Mouse (Mus musculus) embryonic fibroblast, embryonic 13.5 days (primary cell): ENCODE results near the gene Spsb3. TPM values are rescaled to one million over a fixed set of nuclear protein-coding genes. Genes with fewer than 3 reads are reported as not detected.

Experiments
- H3K27ac ChIP-seq: 2 replicates; pipeline ENCODE4 v1.5.1; 2012; ENCODE audit warnings: low read length, control low read depth, inconsistent platforms; ENCODE audit not compliant: insufficient read depth
- H3K4me1 ChIP-seq: 2 replicates; pipeline ENCODE4 v1.6.1; 2011; ENCODE audit warnings: low read length; ENCODE audit not compliant: control insufficient read depth, insufficient read depth
- H3K4me3 ChIP-seq: 2 replicates; pipeline ENCODE4 v1.5.1; 2011; ENCODE audit warnings: mild to moderate bottlenecking, control low read depth, low read length; ENCODE audit not compliant: insufficient read depth
- CTCF ChIP-seq: IDR thresholded peaks from 2 replicates; pipeline ENCODE4 v1.5.1; 2011; ENCODE audit warnings: mild to moderate bottlenecking, control low read depth, low read length, moderate library complexity, borderline replicate concordance; ENCODE audit not compliant: insufficient read depth
- POLR2A ChIP-seq: IDR thresholded peaks from 2 replicates; pipeline ENCODE4 v1.6.1; 2011; ENCODE audit warnings: low read depth, mild to moderate bottlenecking, control low read depth, low read length, moderate library complexity
- polyA plus RNA-seq: library from polyadenylated mRNA; stranded (reverse); fragments of >200 nt; gene quantifications from 2 replicates; pipeline ENCODE4 v1.2.4, GENCODE M21; 2011; ENCODE audit warnings: low read depth; ENCODE audit not compliant: missing spikeins, insufficient read length

Gene Spsb3
- polyA plus RNA-seq, result 15.5 and 17.4 TPM in 2 replicates

DNA sequence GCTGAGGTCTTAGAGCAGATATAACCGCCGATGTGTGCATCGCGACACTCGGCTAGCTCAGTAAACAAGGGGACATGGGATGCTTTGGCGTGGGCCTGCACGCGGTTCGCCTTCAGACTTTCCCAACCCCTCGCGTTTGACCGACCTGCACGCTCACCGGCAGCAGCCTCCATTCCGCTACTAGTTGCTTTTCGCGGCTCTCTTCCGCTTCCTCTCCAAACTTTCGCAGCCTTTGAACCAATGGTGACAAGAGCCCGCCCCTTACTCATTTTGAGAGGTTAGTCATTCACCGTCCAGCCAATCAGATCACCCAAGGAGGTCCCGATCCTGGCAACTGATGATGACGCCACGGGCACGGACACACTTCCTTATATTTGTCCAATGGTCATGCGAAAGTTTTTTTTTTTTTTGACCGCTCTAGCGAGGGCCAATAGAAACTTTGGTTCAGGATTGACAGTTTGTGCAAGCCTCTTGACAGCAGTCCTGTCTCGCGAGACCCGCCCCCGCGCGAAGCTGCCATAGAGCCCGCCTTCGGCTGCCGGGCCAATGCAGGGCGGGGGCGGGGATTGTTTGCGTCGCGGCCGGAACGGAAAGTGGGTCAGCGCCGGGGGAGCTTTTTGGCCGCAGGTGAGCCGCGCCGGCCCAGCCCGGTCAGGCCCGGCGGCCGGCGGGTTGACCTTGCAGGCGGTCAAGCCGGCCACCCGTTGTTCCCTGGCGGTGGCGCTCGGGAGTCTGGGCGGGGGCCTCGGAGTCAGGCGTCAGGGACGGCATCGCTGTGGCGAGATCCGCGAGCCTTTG is at the start of gene Spsb3, which contains the start of gene Nubp2:
Gene Spsb3 (plus strand): TSS at position 510 of the 798 bp plus-strand sequence.
Gene Nubp2 (minus strand): TSS at position 216 of the 798 bp plus-strand sequence.
- Histone ChIP-seq H3K27ac (no peak within 1 kb of the TSS), H3K4me1 (peaks cover 2% of the 10 kb centered on the region; the same call in 1 of the 2 replicates), H3K4me3 (peak within 1 kb of the TSS; percentile 88)
- TF ChIP-seq CTCF (no peak), POLR2A (peak; percentile 85)

GRCm38 (mm10) chr17:24839842-24840241 is 46.6 kb upstream of the Spsb3 start, which contains the start of gene Hagh:
TSS of gene Hagh (plus strand) at chr17:24840143.
- Histone ChIP-seq H3K4me3 (no peak within 1 kb of the TSS), H3K27ac (no peak within 1 kb of the TSS), H3K4me1 (no peaks in the 10 kb centered on the region)
- TF ChIP-seq POLR2A (no peak), CTCF (no peak)

- TF ChIP-seq POLR2A (no peak), CTCF (no peak)
- no peak overlapping the region for H3K4me3 ChIP-seq
- no peak overlapping the region for H3K27ac ChIP-seq
- no peaks in the 10 kb centered on the region for H3K4me1 ChIP-seq
These were observed 46.1 kb upstream of the Spsb3 start for GRCm38 (mm10) chr17:24840341-24840740.

- no peaks in the 10 kb centered on the region for H3K4me1 ChIP-seq
- no peak overlapping the region for H3K4me3 ChIP-seq
- TF ChIP-seq CTCF (peak; percentile 31; the same call in 1 of the 2 replicates), POLR2A (no peak)
- H3K27ac ChIP-seq, result no peak overlapping the region
These were observed 45.3 kb upstream of the Spsb3 start for GRCm38 (mm10) chr17:24841133-24841532.

DNA sequence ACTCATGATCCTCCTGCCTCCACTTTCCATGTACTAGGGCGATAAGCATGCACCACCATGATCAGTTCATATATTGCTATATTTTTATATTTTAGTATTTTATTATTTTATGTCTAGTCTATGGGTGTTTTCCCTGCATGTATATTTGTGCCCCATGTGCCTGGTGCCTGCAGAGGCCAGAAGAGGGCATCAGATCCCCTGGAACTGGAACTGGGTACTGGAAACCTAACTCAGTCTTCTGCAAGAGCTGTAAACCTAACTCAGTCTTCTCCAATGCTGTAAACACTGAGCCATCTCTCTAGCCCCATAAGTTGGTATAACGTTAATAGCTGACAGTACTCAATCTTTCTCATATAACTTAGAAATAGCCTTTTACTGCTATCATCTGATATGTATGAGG is 43.8 kb upstream of the Spsb3 start:
- TF ChIP-seq CTCF (no peak), POLR2A (no peak)

DNA sequence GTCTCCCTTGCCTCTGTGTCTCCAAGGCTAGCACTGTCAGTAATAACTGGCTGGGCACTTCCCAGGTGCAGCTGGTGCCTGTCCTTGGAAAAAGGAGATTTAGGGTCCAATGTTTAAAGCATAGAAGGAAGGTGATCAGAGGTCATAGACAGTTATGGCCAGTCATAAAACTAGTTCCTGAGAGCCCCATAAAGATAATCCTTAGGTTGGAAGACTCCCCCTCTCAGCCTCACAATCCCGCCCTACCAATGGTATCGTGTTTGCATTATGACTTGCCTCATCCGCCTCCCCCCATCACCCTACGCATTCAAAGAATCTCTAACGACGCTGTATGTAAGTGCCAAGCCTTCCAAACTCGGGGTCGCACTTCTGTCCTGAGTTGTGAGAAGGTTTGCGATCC is 41.9 kb upstream of the Spsb3 start:
- H3K4me3 ChIP-seq, result no peak overlapping the region
- TF ChIP-seq POLR2A (no peak), CTCF (no peak)
- H3K27ac ChIP-seq, result no peak overlapping the region
- H3K4me1 ChIP-seq, result peaks cover 3% of the 10 kb centered on the region

More for the DNA sequence above, 43.8 kb upstream of the Spsb3 start:
- Histone ChIP-seq H3K4me1 (no peaks in the 10 kb centered on the region), H3K27ac (no peak overlapping the region), H3K4me3 (no peak overlapping the region)

- Histone ChIP-seq H3K4me1 (peaks cover 3% of the 10 kb centered on the region), H3K27ac (no peak overlapping the region), H3K4me3 (no peak overlapping the region)
- TF ChIP-seq POLR2A, result no peak
These were observed 39.1 kb upstream of the Spsb3 start for GRCm38 (mm10) chr17:24847386-24847785.

DNA sequence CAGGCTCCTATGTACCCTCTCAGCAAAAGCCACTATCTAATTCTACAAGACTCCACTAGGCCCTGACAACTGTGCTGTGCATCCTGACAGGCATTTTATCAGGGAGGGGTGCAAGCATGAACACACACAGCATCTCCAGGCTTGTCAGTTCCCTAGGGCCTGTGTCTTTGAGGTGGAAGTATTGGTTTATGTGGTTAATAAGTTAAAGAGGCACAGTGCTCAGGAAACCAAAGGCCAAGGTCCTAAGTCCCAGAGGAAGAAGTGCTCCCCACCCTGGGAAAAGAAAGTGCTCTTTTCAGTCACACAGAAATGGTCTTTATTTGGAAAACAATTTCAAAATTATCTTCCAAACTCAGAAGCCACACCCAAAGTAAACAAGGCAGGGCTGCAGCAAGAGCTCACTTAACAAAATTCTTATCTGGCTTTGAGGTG is 37.8 kb upstream of the Spsb3 start:
- TF ChIP-seq CTCF, result no peak
- 0 out of 2 replicates have a peak, but pooled peaks have one; percentile 19 for TF ChIP-seq POLR2A
- peak overlapping the region; percentile 40 for H3K4me3 ChIP-seq

GRCm38 (mm10) chr17:24849733-24850064 is 36.7 kb upstream of the Spsb3 start:
- Histone ChIP-seq H3K4me3 (peak overlapping the region; percentile 76), H3K4me1 (peaks cover 3% of the 10 kb centered on the region), H3K27ac (peak overlapping the region; percentile 90)
- TF ChIP-seq CTCF (0 out of 2 replicates have a peak, but pooled peaks have one; percentile 40), POLR2A (no peak; the same call in none of the 2 replicates)

More for the DNA sequence above, 37.8 kb upstream of the Spsb3 start:
- H3K27ac ChIP-seq, result no peak overlapping the region
- H3K4me1 ChIP-seq, result peaks cover 3% of the 10 kb centered on the region
